Mouse (Mus musculus) kidney, embryonic 16.5 days (tissue): ENCODE measurements around the gene Rbck1. TPM values are rescaled to one million over a fixed set of nuclear protein-coding genes. Genes with fewer than 3 reads are reported as not detected.
"Not testable (repeated sequence)": the region's sequence is repeated elsewhere in the genome, so short reads cannot be mapped to it uniquely, and the experiment has no call there.

ENCODE experiments used
- ATAC-seq: fragments of 200-750 bp; cut with Nextera tagmentation; 2 replicates; pipeline ENCODE4 v1.8.0; 2017; ENCODE audit warnings: moderate TSS enrichment; ENCODE audit not compliant: low FRiP score, low TSS enrichment
- H3K27ac ChIP-seq: fragments of 300-500 bp; sonication (generic); 2 replicates; pipeline ENCODE4 v1.5.1; 2014; ENCODE audit warnings: low read length
- H3K27me3 ChIP-seq: fragments of 300-500 bp; sonication (generic); 2 replicates; pipeline ENCODE4 v1.6.1; 2014; ENCODE audit warnings: low read length, control low read depth, mixed read lengths; ENCODE audit not compliant: insufficient read depth
- H3K36me3 ChIP-seq: fragments of 300-500 bp; sonication (generic); 2 replicates; pipeline ENCODE4 v1.6.1; 2014; ENCODE audit warnings: low read length, control low read depth, mixed read lengths; ENCODE audit not compliant: insufficient read depth
- H3K4me1 ChIP-seq: fragments of 300-500 bp; sonication (generic); 2 replicates; pipeline ENCODE4 v1.6.1; 2014; ENCODE audit warnings: low read length, control low read depth, mixed read lengths; ENCODE audit not compliant: insufficient read depth
- H3K4me2 ChIP-seq: fragments of 300-500 bp; sonication (generic); replicated peaks from 2 replicates; pipeline ENCODE4 v1.6.1; 2014; ENCODE audit warnings: low read depth, low read length
- H3K4me3 ChIP-seq: fragments of 300-500 bp; sonication (generic); 2 replicates; pipeline ENCODE4 v1.5.1; 2014; ENCODE audit warnings: mild to moderate bottlenecking, low read length
- H3K9ac ChIP-seq: fragments of 300-500 bp; sonication (generic); replicated peaks from 2 replicates; pipeline ENCODE4 v1.6.1; 2014; ENCODE audit warnings: low read length
- H3K9me3 ChIP-seq: fragments of 300-500 bp; sonication (generic); 2 replicates; pipeline ENCODE4 v1.6.1; 2016; ENCODE audit warnings: low read length, control low read depth
- WGBS: fragments of 180-500 bp; shearing (Covaris S2); extraction: QIAGEN DNeasy Blood & Tissue Kit; methylation state at CpG from one replicate; pipeline ENCODE4 v1.1.7; 2014; 5-methylcytosine and 5-hydroxymethylcytosine counted together
- polyA plus RNA-seq: library from polyadenylated mRNA; unstranded; fragments of >200 nt; fragmentation: Nextera tagmentation; extraction: Ambion mirVana; gene quantifications from 2 replicates; pipeline ENCODE4 v1.2.1, GENCODE M21; 2015

Rbck1 gene
- polyA plus RNA-seq, 1 experiment from 2014 or later: 96.6 TPM

- no peaks in the 10 kb centered on the region for H3K4me1 ChIP-seq
- no peak for ATAC-seq
- peaks cover 84% of the 10 kb centered on the region for H3K36me3 ChIP-seq
- no peak overlapping the region for H3K4me2 ChIP-seq
- WGBS: 80% methylated on average over 7 of the region's 7 CpGs
- no peaks in the 10 kb centered on the region for H3K27me3 ChIP-seq
- no peak overlapping the region for H3K27ac ChIP-seq
- H3K9me3 ChIP-seq: no peaks in the 10 kb centered on the region
- no peak overlapping the region for H3K4me3 ChIP-seq
- H3K9ac ChIP-seq: no peak overlapping the region
These were observed 19.5 kb downstream of the Rbck1 start for GRCm38 (mm10) chr2:152312996-152313395.

- no peak overlapping the region for H3K4me3 ChIP-seq
- no peak overlapping the region for H3K4me2 ChIP-seq
- WGBS: 90% methylated on average over 3 of the region's 3 CpGs
- H3K4me1 ChIP-seq: no peaks in the 10 kb centered on the region
- H3K9me3 ChIP-seq: no peaks in the 10 kb centered on the region
- ATAC-seq: no peak
- no peaks in the 10 kb centered on the region for H3K27me3 ChIP-seq
- peaks cover 90% of the 10 kb centered on the region for H3K36me3 ChIP-seq
- H3K27ac ChIP-seq: no peak overlapping the region
- no peak overlapping the region for H3K9ac ChIP-seq
These were observed 25.3 kb downstream of the Rbck1 start for GRCm38 (mm10) chr2:152307186-152307585.

- no peak for ATAC-seq
- Histone ChIP-seq H3K4me2 (no peak overlapping the region), H3K9me3 (no peaks in the 10 kb centered on the region), H3K27me3 (no peaks in the 10 kb centered on the region), H3K4me3 (no peak overlapping the region), H3K9ac (no peak overlapping the region), H3K36me3 (peaks cover 77% of the 10 kb centered on the region), H3K27ac (no peak overlapping the region), H3K4me1 (no peaks in the 10 kb centered on the region)
- WGBS: 93% methylated on average over 6 of the region's 6 CpGs
These were observed 27.0 kb downstream of the Rbck1 start for GRCm38 (mm10) chr2:152305480-152305879.

- Histone ChIP-seq H3K36me3 (peaks cover 60% of the 10 kb centered on the region), H3K27ac (no peak overlapping the region), H3K27me3 (no peaks in the 10 kb centered on the region), H3K4me1 (no peaks in the 10 kb centered on the region), H3K9me3 (no peaks in the 10 kb centered on the region), H3K9ac (no peak overlapping the region), H3K4me2 (no peak overlapping the region), H3K4me3 (no peak overlapping the region)
- WGBS: 52% methylated on average over 5 of the region's 5 CpGs
- ATAC-seq: no peak
These were observed 28.7 kb downstream of the Rbck1 start for GRCm38 (mm10) chr2:152303781-152304180.

GRCm38 (mm10) chr2:152302862-152303261, 29.6 kb downstream of the Rbck1 start:
- ATAC-seq: no peak
- H3K4me3 ChIP-seq: no peak overlapping the region
- peaks cover 51% of the 10 kb centered on the region for H3K36me3 ChIP-seq

GRCm38 (mm10) chr2:152294541-152294940, 37.9 kb downstream of the Rbck1 start:
- no peaks in the 10 kb centered on the region for H3K27me3 ChIP-seq
- WGBS: 37% methylated on average over 5 of the region's 5 CpGs

More at GRCm38 (mm10) chr2:152302862-152303261, 29.6 kb downstream of the Rbck1 start:
- WGBS: 89% methylated on average over 2 of the region's 2 CpGs
- H3K27me3 ChIP-seq: no peaks in the 10 kb centered on the region
- no peak overlapping the region for H3K27ac ChIP-seq
- H3K9ac ChIP-seq: no peak overlapping the region
- H3K9me3 ChIP-seq: no peaks in the 10 kb centered on the region
- no peak overlapping the region for H3K4me2 ChIP-seq
- no peaks in the 10 kb centered on the region for H3K4me1 ChIP-seq

GRCm38 (mm10) chr2:152293727-152294475, 38.6 kb downstream of the Rbck1 start, which contains the start of gene Tbc1d20:
Gene Tbc1d20, plus strand, starts transcription at chr2:152293828.
- Histone ChIP-seq H3K4me1 (peaks cover 18% of the 10 kb centered on the region), H3K4me3 (peak within 1 kb of the TSS; percentile 90), H3K36me3 (no peaks in the 10 kb centered on the region), H3K9ac (peak within 1 kb of the TSS; percentile 95), H3K9me3 (no peaks in the 10 kb centered on the region), H3K27me3 (no peaks in the 10 kb centered on the region), H3K27ac (peak within 1 kb of the TSS; percentile 86), H3K4me2 (peak within 1 kb of the TSS; percentile 79)
- under 1% methylated on average over 61 of the region's 70 CpGs for WGBS
- ATAC-seq: peak; percentile 97

More at GRCm38 (mm10) chr2:152294541-152294940, 37.9 kb downstream of the Rbck1 start:
- H3K9me3 ChIP-seq: no peaks in the 10 kb centered on the region
- peak overlapping the region; percentile 79 for H3K4me2 ChIP-seq
- H3K9ac ChIP-seq: peak overlapping the region; percentile 95
- H3K4me1 ChIP-seq: peaks cover 18% of the 10 kb centered on the region
- peak overlapping the region; percentile 90 for H3K4me3 ChIP-seq
- peak overlapping the region; percentile 86; the same call in 1 of the 2 replicates for H3K27ac ChIP-seq
- H3K36me3 ChIP-seq: no peaks in the 10 kb centered on the region
- ATAC-seq: no peak

GRCm38 (mm10) chr2:152293179-152293726, 39.2 kb downstream of the Rbck1 start:
- peak; percentile 71 for ATAC-seq
- Histone ChIP-seq H3K4me3 (peak overlapping the region; percentile 90), H3K27ac (no peak overlapping the region), H3K36me3 (0 out of 2 replicates have a peak, but pooled peaks cover under 1% of the 10 kb centered on the region), H3K9me3 (no peaks in the 10 kb centered on the region), H3K27me3 (no peaks in the 10 kb centered on the region), H3K9ac (peak overlapping the region; percentile 95), H3K4me2 (peak overlapping the region; percentile 79), H3K4me1 (peaks cover 18% of the 10 kb centered on the region)
- under 1% methylated on average over 15 of the region's 15 CpGs for WGBS

- Histone ChIP-seq H3K9me3 (no peaks in the 10 kb centered on the region), H3K9ac (no peak overlapping the region), H3K27ac (no peak overlapping the region), H3K27me3 (no peaks in the 10 kb centered on the region), H3K4me1 (peaks cover 18% of the 10 kb centered on the region), H3K36me3 (0 out of 2 replicates have a peak, but pooled peaks cover 4% of the 10 kb centered on the region), H3K4me3 (no peak overlapping the region), H3K4me2 (no peak overlapping the region)
- 60% methylated on average over 2 of the region's 2 CpGs for WGBS
- no peak for ATAC-seq
These were observed 40.0 kb downstream of the Rbck1 start for GRCm38 (mm10) chr2:152292475-152292874.

GRCm38 (mm10) chr2:152289623-152290022, 42.8 kb downstream of the Rbck1 start:
- H3K4me1 ChIP-seq, H3K9ac ChIP-seq, H3K4me3 ChIP-seq, ATAC-seq, H3K27ac ChIP-seq, H3K9me3 ChIP-seq, H3K27me3 ChIP-seq, H3K4me2 ChIP-seq: not testable (repeated sequence)
- H3K36me3 ChIP-seq: peaks cover 14% of the 10 kb centered on the region; the same call in 1 of the 2 replicates
- WGBS: 77% methylated on average over 1 of the region's 2 CpGs
